Mouse (Mus musculus) brain, embryonic 14.5 days (tissue): ENCODE results near the gene Kcnip2. TPM values are rescaled to one million over a fixed set of nuclear protein-coding genes. Genes with fewer than 3 reads are reported as not detected.

ENCODE experiments used
- DNase-seq: peaks from one replicate; pipeline ENCODE4 v3.0.0-alpha.2; 2011; ENCODE audit warnings: low read depth
- CTCF ChIP-seq: fragments of 200-500 bp; IDR thresholded peaks from 2 replicates; pipeline ENCODE4 v1.5.1; 2012; ENCODE audit warnings: inconsistent platforms, mild to moderate bottlenecking, moderate library complexity, borderline replicate concordance; ENCODE audit not compliant: insufficient read depth, insufficient read length; ENCODE audit errors: extremely low read depth
- POLR2A ChIP-seq: fragments of 200-500 bp; IDR thresholded peaks from 2 replicates; pipeline ENCODE4 v1.6.1; 2012; ENCODE audit warnings: mild to moderate bottlenecking, inconsistent platforms, borderline replicate concordance; ENCODE audit not compliant: poor library complexity, insufficient read depth, insufficient read length, severe bottlenecking; ENCODE audit errors: extremely low read depth
- polyA plus RNA-seq: library from polyadenylated mRNA; depleted of rRNA; stranded (reverse); fragments of >200 nt; gene quantifications from 2 replicates; pipeline ENCODE4 v1.2.3, GENCODE M21; 2012; rRNA removed

Kcnip2 gene
- 9.0 and 10.2 TPM in 2 replicates for polyA plus RNA-seq

GRCm38 (mm10) chr19:45815831-45816405 lies at the start of gene Kcnip2:
TSS of gene Kcnip2 (minus strand) at chr19:45816061.
- DNase-seq, result peak; percentile 70
- TF ChIP-seq POLR2A, result no peak
- TF ChIP-seq CTCF, result peak; percentile 61

DNA sequence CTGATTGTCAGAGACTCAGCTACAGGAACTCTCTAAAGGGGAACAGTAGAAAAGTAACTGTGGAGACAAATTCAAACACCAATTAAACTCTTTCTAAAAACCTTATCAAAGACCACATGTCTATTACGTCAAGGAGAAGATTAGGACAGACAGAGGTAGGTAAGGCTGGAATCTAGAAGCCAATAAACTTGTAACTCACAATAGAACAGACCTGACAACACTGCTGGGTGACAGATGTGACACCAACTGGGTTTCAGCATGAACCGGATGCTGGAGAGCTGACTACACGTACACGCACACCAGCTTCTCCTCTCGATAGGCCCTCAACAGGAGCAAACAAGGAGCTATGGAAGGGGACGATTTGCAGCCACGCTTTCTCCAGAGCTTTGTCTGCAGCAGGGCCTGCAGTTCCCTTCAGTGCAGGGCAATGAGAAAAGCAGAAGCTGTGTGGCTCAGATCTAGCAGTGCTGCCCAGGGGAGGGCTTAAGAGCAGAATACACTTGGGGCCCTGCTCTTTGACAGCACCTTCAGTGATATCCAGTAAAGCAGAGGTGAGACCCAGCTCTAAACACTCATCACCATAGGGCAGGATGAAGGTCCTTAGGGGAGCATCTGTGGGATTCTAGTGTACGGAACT lies 39.5 kb upstream of the Kcnip2 start:
- TF ChIP-seq CTCF, result no peak
- TF ChIP-seq POLR2A, result no peak
- DNase-seq, result no peak

GRCm38 (mm10) chr19:45854521-45854920 lies 38.7 kb upstream of the Kcnip2 start:
- peak; percentile 38 for DNase-seq
- TF ChIP-seq POLR2A (no peak), CTCF (peak; percentile 13; the same call in 1 of the 2 replicates)

- no peak for TF ChIP-seq CTCF
- no peak for TF ChIP-seq POLR2A
- DNase-seq, result no peak
Measured at GRCm38 (mm10) chr19:45847733-45848093, 31.9 kb upstream of the Kcnip2 start.

DNA sequence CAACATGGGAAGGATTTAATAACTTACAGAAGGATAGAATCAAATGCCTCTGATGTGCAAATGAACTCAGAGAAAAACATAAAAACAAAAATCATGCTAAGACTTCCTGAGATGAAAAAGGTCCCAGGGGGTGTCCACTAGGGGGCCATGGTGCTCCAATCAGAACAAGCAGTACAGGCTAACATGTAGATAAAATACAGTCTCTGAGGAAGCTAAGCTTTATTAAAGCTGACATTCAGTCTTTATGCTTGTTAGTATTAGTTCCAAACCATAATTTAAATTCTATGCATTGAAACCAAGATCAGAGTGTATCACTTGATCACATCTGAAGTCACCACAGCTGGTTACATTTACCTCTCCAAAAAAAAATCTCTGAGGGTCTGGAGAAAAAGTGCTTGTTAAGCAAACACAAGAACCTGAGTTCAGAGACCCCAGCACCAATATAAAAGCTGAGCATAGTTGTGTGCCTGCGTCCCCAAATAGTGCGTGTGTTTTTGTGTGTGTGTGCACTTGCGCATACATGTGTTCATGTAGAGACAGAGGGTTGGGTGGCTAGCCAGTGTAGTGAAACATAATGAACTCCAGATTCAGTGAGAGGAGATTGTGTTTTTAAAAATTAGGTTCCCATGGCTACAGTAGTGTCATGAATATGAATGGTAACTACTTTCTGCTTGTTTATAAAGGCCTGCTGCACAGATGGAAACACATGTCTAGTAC lies 31.3 kb upstream of the Kcnip2 start:
- no peak for DNase-seq
- TF ChIP-seq CTCF (no peak), POLR2A (no peak)

GRCm38 (mm10) chr19:45844209-45844608 lies 28.3 kb upstream of the Kcnip2 start:
- TF ChIP-seq POLR2A, result no peak
- no peak for TF ChIP-seq CTCF
- DNase-seq, result peak; percentile 59

DNA sequence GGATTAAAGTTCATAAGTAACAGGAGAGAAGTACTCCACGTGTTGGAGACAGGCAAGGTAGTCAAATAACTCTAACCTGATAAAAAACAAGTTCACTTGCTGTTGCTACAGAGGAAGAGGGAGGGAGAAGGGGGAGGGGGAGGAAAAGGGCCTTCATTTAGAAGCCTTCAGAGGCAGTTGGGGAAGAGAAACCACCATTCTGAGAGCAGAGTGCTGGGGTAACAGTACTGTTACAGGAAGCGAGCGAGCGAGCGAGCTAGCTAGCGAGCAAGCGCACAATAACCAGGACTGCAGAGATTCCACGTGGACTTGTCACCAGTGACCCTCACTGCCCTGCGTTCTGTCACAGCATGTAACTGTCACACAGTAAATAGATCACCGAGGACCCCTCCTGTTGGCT lies 27.6 kb upstream of the Kcnip2 start:
- peak; percentile 38 for DNase-seq
- TF ChIP-seq POLR2A, result no peak
- no peak for TF ChIP-seq CTCF

- no peak for DNase-seq
- TF ChIP-seq POLR2A (no peak), CTCF (no peak)
Measured at GRCm38 (mm10) chr19:45837050-45837994, 21.5 kb upstream of the Kcnip2 start.

- no peak for TF ChIP-seq CTCF
- no peak for TF ChIP-seq POLR2A
- no peak for DNase-seq
Measured at GRCm38 (mm10) chr19:45835490-45835889, 19.6 kb upstream of the Kcnip2 start.

DNA sequence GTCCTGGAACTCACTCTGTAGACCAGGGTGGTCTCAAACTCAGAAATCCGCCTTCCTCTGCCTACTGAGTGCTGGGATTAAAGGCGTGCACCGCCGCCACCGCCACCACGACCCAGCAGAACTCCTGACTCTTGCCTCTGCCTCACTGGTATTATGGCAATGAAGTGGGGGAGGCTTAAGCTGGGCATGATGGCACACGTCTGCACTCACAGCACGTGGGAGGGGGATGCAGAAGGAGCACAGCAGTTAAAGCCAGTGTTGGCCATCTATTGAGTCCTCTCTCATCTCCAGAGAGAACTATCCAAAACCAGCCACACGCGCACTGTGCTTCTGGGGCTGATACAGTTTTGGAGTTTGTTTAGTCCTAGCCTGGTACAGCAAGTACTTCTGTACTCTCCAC lies 17.8 kb upstream of the Kcnip2 start:
- DNase-seq, result no peak
- TF ChIP-seq CTCF (no peak), POLR2A (no peak)

DNA sequence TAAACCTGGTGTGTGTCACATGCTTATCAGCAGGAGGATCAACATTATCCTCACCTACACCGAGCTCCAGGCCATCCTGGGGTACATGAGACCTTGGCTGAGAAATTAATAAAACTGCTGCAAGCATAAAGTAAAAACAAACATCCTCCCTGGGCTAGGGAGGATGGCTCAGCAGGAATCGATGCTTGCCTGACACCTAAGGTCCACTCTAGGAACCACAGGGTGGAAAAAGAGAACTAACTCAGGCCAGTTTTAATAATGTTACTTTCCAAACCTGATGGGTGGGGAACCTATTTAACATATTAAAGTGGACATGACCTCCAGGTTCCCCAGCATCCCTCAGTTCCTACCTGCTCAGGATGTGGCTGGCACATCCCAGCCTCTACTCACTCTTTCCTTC lies 14.8 kb upstream of the Kcnip2 start:
- no peak for DNase-seq
- TF ChIP-seq CTCF, result no peak
- no peak for TF ChIP-seq POLR2A
